16 mouse cellular contexts compared by ENCODE assay signal in genomic region chr2:172998478-172998877, GRCm38 (mm10). TPM values are rescaled to one million over a fixed set of nuclear protein-coding genes. Genes with fewer than 3 reads are reported as not detected.
"Had no signal": no experiment of that assay in that cellular context is flagged by ENCODE, and none has a peak within 500 bp of the region (broad histone marks: within the 10 kb centered on the region; RNA-seq: fewer than 3 reads in every experiment).

No protein-coding gene starts in this region.

- ATAC-seq: hindbrain, postnatal 0 days; liver, embryonic 12.5 days had no signal

- DNase-seq: layer of hippocampus, adult 9-11 months; layer of hippocampus, postnatal 36 days; lung, embryonic 14.5 days; lung, postnatal 10 days; lung, postnatal 4 days; thymus, postnatal 36 days had no signal

- H3K9me3 ChIP-seq: limb, embryonic 15.5 days; liver, embryonic 12.5 days; midbrain, embryonic 10.5 days; midbrain, embryonic 15.5 days had no signal

- H3K27me3 ChIP-seq: limb, embryonic 15.5 days had no signal

- H3K27ac ChIP-seq: hindbrain, postnatal 0 days; kidney, postnatal 0 days; limb, embryonic 15.5 days; liver, embryonic 12.5 days; midbrain, embryonic 10.5 days; midbrain, embryonic 15.5 days had no signal

- H3K4me2 ChIP-seq: limb, embryonic 15.5 days; liver, embryonic 12.5 days; lung, embryonic 14.5 days; midbrain, embryonic 15.5 days had no signal

- H3K9ac ChIP-seq: limb, embryonic 15.5 days; lung, embryonic 14.5 days; midbrain, embryonic 15.5 days had no signal

- H3K4me3 ChIP-seq: limb, embryonic 15.5 days; liver, embryonic 12.5 days; midbrain, embryonic 10.5 days; midbrain, embryonic 15.5 days had no signal

RNA-seq across cellular contexts. Expression of gene Spo11, which starts 21.0 kb away (rescaled TPM):
- total RNA-seq: layer of hippocampus, adult 18-20 months; layer of hippocampus, postnatal 36 days had no signal
- polyA plus RNA-seq: intestine, embryonic 14.5 days; liver, embryonic 16.5 days had no signal

RNA-seq across cellular contexts. Expression of gene Bmp7, which starts 58.4 kb away (rescaled TPM):
- total RNA-seq: neutrophil, adult 5-6 weeks had no signal
